Mouse (Mus musculus) embryo, embryonic 11.5 days (tissue): ENCODE data around the gene Wasf3.
"Not testable (repeated sequence)": the region's sequence is repeated elsewhere in the genome, so short reads cannot be mapped to it uniquely, and the experiment has no call there.

Source experiments
- DNase-seq: peaks from one replicate; pipeline ENCODE4 v3.0.0-alpha.2; 2012; ENCODE audit warnings: low read depth, low spot score

The Wasf3 gene

DNA sequence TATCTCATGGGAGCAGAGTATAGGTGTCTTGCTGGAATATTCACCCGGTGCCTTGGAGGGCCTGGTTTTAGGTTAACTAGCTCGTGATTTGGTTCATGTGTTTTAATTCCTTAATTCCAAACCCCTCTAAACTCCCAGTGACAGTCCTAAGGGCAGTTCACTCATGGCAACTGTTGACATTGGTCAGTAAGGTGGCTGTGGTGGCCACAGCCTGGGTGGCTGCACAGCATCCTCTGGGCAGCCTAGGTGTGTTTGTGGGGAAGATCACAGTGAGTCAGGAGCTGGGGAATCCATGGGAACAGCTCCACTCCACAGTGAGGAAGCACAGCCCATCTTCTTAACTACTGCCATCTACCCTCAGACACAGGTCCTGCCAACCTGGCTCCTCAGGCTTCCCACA is 61.8 kb downstream of the Wasf3 start:
- DNase-seq = no peak

DNA sequence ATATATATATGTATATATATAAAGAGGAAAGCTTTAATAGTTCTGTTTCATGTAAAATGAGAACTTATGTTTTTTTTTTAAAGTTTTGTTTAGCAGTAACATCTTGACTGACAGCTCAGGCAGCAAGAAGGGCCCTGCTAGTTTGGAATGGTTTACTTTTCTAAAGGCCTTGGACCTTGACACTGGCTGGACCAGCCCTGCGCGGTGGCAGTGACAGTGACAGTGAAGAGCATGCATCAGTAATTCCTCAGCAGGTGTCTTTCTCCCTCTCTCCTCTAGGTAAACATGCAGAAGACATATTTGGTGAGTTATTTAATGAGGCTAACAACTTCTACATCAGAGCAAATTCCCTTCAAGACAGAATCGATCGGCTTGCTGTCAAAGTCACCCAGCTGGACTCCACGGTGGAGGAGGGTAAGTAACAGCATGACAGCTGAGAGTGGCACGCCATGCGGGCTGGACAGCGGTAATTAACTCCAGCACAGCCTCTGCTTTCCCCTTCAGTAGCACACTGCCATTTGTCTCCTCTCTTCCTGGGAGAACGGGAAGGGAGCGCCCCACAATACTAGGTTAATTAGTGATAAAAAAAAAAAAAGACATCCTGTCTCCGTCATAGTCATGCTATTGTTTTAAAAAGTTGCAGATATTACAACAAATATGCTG is 66.9 kb downstream of the Wasf3 start:
- no peak for DNase-seq

DNA sequence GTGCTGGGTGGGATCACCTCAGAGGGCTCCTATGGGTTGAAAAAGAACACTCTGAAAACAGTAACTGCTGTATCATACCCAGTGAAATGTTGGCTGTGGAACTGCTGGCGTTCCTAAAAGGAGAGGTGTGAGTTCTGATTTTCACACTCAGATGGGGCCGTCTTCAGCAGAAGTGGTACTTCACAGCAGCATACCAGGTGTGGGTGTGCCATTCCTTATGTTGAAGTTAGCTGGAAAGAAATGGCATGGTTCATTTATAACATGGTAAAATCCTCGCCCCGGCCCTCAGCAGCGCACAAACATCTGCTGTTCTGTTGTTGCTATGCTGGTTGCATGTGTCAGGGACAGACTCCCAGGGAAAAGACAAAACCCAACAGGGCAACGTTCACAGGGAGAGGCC is 68.8 kb downstream of the Wasf3 start:
- DNase-seq = no peak

DNA sequence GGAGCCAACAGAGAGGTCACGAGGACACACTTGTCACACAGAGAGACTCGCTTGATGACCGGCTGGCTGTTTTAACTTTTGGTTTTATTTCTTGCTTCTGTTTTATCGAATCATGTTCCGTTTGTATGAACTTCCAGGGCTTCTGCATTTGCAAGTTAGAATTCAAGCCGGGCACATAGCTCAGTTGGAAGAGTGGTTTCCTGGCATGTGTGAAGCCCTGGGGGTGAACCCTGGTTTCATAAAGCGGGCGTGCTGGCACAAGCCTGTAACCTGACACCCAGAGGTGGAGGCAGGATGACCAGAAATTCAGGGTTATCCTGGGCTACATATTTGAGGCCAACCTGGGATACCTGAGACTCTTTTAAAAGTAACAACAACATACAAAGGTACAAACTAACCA is 76.8 kb downstream of the Wasf3 start:
- no peak for DNase-seq

DNA sequence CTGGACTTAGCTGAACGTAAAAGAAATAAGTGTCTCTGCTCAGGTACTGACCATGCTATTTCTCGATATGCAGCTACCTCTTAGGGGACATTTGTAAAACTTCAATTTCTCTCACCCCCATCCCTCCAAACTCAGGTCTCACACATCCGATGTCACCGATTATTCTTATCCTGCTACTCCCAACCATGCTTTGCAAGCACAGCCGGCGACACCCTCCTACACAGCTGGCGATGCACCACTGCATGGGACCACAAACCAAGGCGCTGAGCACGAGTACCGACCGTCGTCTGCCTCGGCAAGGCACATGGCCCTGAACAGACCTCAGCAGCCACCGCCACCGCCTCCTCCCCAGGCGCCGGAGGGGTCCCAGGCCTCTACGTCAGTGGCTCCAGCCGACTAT is 81.9 kb downstream of the Wasf3 start:
- no peak for DNase-seq

DNA sequence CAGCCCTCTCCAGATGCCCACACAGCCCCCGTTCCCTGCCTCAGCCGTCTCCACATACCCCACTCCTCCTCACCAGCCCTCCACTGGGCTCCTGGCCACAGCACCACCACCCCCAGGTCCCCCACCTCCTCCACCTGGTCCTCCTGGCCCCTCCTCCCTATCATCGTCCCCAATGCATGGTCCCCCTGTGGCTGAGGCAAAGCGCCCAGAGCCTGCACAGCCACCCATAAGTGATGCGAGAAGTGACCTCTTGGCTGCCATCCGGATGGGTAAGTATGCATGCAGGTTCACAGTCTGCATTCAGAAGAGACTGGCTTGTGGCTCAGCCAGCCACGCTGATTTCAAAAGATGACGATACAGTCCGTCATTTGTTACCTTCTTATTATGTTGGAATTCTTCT is 83.5 kb downstream of the Wasf3 start:
- DNase-seq = no peak

DNA sequence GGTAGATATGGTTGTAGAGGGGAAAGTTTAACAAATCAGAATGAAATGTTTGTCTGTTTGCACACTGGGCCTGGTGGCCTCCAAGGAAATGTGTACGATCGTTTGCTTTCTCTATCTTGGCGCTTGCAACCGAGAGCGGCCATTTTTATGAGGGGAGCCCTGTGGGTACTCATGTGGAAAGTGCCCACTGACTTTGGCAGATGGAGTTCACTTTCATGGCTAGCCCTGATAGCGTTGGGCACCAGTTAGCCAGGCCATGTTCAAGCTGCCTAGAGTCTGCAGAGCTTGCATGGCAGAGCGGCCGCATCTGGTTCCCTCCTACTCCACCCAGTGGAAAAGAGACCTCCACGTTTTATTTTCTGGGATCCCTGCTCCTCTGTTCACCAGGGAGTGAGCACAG is 86.0 kb downstream of the Wasf3 start:
- DNase-seq = no peak

DNA sequence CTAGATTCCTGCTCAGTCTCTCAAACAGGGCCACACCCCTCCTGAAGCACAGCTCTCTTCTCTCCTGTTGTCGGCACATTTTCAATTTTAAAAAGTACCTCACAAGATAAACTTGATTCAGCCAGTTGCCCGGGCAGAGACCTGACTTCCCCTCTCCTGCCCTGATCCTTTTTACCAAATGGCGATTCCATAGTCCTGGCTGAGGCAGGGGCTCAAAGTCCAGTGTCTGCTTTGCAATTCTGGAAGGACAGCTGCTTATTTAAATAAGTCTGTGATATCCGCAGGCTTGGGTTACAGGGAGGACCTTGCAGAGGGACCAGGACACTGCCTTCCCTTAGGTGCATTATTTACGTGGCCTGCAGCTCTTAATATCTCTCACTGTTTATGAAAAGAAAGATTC is 86.5 kb downstream of the Wasf3 start:
- no peak for DNase-seq

DNA sequence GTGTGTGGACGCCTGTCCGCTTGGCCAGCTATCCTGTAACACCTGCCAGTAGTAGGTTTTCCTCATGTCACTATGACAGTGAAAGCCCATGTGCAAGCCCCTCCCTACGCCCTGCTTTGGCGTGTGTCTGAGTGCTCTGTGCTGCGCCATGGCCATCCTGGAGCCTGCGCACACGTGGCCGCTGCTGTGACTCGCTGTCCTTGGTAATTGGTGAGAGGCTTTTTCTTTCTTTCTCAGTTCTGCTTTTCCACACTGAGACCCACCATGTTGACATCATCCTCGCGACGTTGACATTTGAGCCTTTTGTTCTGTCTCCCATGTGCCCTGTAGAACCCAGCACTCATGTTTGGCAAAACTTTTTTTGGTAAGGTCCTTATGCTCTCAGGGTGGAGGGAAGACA is 87.0 kb downstream of the Wasf3 start:
- DNase-seq = no peak

DNA sequence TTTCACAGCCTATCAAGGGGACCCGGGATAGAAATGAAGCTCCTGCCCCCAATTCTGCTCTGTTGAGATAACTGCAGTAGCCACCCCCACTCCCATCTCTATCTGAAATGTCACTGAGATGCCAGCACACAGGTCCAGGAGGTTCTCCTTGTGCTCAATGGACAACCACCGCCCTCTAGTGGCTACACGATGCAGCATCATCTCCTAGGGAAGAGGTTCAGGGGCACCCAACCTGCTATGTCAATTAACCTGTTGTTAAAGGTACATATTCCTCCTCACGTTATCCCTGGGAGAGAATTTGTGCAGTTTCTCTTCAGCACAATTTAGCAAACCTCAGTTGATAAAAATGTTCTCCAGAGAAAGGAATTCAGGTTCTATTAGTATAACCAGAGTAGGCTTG is 94.8 kb downstream of the Wasf3 start:
- DNase-seq = not testable (repeated sequence)

DNA sequence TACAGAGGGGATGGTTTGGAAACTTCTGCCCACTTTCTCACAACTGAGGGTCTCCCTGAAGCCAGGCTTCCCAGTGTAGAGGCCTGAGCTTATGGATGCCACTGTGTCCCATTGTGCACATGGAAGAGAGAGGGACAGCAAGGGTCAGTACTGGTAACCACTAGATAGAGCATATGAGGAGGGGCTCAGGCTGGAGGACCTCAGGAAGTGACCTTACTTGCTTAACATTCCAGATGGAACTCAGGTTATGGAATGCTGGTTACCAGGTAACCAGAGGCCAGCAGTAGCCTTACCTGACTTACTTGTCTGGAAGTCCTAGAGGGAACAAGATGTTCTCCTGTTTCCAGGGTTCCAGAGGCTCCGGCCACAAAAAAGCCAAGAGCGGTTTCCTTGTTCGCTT is 96.9 kb downstream of the Wasf3 start, which contains the start of gene Gm6408:
Gm6408 (plus strand) TSS at position 301 of the 400 bp plus-strand sequence.
- not testable (repeated sequence) for DNase-seq

DNA sequence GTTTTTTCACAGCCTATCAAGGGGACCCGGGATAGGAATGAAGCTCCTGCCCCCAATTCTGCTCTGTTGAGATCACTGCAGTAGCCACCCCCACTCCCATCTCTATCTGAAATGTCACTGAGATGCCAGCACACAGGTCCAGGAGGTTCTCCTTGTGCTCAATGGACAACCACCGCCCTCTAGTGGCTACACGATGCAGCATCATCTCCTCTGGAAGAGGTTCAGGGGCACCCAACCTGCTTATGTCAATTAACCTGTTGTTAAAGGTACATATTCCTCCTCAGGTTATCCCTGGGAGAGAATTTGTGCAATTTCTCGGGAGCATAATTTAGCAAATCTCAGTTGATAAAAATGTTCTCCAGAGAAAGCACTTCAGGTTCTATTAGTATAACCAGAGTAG is 104.2 kb downstream of the Wasf3 start:
- not testable (repeated sequence) for DNase-seq

DNA sequence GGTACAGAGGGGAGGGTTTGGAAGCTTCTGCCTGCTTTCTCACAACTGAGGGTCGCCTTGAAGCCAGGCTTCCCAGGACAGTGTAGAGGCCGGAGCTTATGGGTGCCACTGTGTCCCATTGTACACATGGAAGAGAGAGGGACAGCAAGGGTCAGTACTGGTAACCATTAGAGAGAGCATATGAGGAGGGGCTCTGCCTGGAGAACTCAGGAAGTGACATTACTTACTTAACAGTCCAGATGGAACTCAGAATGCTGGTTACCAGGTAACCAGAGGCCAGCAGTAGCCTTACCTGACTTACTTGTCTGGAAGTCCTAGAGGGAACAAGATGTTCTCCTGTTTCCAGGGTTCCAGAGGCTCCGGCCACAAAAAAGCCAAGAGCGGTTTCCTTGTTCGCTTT is 106.3 kb downstream of the Wasf3 start, which contains the start of gene Gm6370:
Gm6370 (plus strand) TSS at position 301 of the 400 bp plus-strand sequence.
- DNase-seq = not testable (repeated sequence)

DNA sequence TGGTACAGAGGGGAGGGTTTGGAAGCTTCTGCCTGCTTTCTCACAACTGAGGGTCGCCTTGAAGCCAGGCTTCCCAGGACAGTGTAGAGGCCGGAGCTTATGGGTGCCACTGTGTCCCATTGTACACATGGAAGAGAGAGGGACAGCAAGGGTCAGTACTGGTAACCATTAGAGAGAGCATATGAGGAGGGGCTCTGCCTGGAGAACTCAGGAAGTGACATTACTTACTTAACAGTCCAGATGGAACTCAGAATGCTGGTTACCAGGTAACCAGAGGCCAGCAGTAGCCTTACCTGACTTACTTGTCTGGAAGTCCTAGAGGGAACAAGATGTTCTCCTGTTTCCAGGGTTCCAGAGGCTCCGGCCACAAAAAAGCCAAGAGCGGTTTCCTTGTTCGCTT is 117.3 kb downstream of the Wasf3 start, which contains the start of gene 4930449I24Rik:
4930449I24Rik (plus strand) TSS at position 301 of the 400 bp plus-strand sequence.
- DNase-seq = not testable (repeated sequence)

DNA sequence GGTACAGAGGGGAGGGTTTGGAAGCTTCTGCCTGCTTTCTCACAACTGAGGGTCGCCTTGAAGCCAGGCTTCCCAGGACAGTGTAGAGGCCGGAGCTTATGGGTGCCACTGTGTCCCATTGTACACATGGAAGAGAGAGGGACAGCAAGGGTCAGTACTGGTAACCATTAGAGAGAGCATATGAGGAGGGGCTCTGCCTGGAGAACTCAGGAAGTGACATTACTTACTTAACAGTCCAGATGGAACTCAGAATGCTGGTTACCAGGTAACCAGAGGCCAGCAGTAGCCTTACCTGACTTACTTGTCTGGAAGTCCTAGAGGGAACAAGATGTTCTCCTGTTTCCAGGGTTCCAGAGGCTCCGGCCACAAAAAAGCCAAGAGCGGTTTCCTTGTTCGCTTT is 129.0 kb downstream of the Wasf3 start, which contains the start of gene Gm3402:
Gm3402 (plus strand) TSS at position 301 of the 400 bp plus-strand sequence.
- not testable (repeated sequence) for DNase-seq
